Mouse (Mus musculus) forebrain, embryonic 12.5 days (tissue): ENCODE data around the gene Tmem131. TPM values are rescaled to one million over a fixed set of nuclear protein-coding genes. Genes with fewer than 3 reads are reported as not detected.

ENCODE experiments used
- ATAC-seq: fragments of 200-750 bp; cut with Nextera tagmentation; 2 replicates; pipeline ENCODE4 v1.8.0; 2017; ENCODE audit warnings: moderate TSS enrichment; ENCODE audit not compliant: low FRiP score
- H3K27ac ChIP-seq: fragments of 300-500 bp; sonication (generic); 2 replicates; pipeline ENCODE4 v1.5.1; 2016; ENCODE audit warnings: mild to moderate bottlenecking
- H3K27me3 ChIP-seq: fragments of 300-500 bp; sonication (generic); 2 replicates; pipeline ENCODE4 v1.6.1; 2016; ENCODE audit warnings: mild to moderate bottlenecking
- H3K36me3 ChIP-seq: fragments of 300-500 bp; sonication (generic); replicated peaks from 2 replicates; pipeline ENCODE4 v1.6.1; 2016; ENCODE audit warnings: mild to moderate bottlenecking
- H3K4me1 ChIP-seq: fragments of 300-500 bp; sonication (generic); 2 replicates; pipeline ENCODE4 v1.6.1; 2016
- H3K4me2 ChIP-seq: fragments of 300-500 bp; sonication (generic); 2 replicates; pipeline ENCODE4 v1.6.1; 2016; ENCODE audit warnings: mild to moderate bottlenecking, moderate library complexity
- H3K4me3 ChIP-seq: fragments of 300-500 bp; sonication (generic); replicated peaks from 2 replicates; pipeline ENCODE4 v1.5.1; 2016; ENCODE audit warnings: mild to moderate bottlenecking
- H3K9ac ChIP-seq: fragments of 300-500 bp; sonication (generic); 2 replicates; pipeline ENCODE4 v1.6.1; 2016; ENCODE audit warnings: mild to moderate bottlenecking
- H3K9me3 ChIP-seq: fragments of 300-500 bp; sonication (generic); 2 replicates; pipeline ENCODE4 v1.6.1; 2016
- WGBS: fragments of 180-500 bp; shearing (Covaris S2); methylation state at CpG from one replicate; pipeline ENCODE4 v1.1.7; 2016; 5-methylcytosine and 5-hydroxymethylcytosine counted together
- polyA plus RNA-seq: library from polyadenylated mRNA; unstranded; fragments of >200 nt; fragmentation: Nextera tagmentation; extraction: Ambion mirVana; gene quantifications from 2 replicates; pipeline ENCODE4 v1.2.1, GENCODE M21; 2016

Tmem131 gene
- polyA plus RNA-seq, 1 experiment from 2014 or later: 20.4 TPM

GRCm38 (mm10) chr1:36772198-36772934 is 171.1 kb downstream of the Tmem131 start:
- Histone ChIP-seq H3K27me3 (peaks cover 14% of the 10 kb centered on the region), H3K4me1 (0 out of 2 replicates have a peak, but pooled peaks cover 4% of the 10 kb centered on the region), H3K27ac (no peak overlapping the region), H3K9ac (no peak overlapping the region), H3K9me3 (no peaks in the 10 kb centered on the region), H3K4me2 (no peak overlapping the region), H3K4me3 (no peak overlapping the region), H3K36me3 (no peaks in the 10 kb centered on the region)
- 90% methylated on average over 9 of the region's 9 CpGs for WGBS
- ATAC-seq: no peak

GRCm38 (mm10) chr1:36770998-36771397 is 172.5 kb downstream of the Tmem131 start:
- peaks cover 14% of the 10 kb centered on the region for H3K27me3 ChIP-seq
- H3K36me3 ChIP-seq: no peaks in the 10 kb centered on the region
- 0 out of 2 replicates have a peak, but pooled peaks cover 4% of the 10 kb centered on the region for H3K4me1 ChIP-seq
- H3K27ac ChIP-seq: no peak overlapping the region
- ATAC-seq: no peak
- peak overlapping the region; percentile 29 for H3K4me3 ChIP-seq
- H3K9ac ChIP-seq: no peak overlapping the region
- WGBS: 14% methylated on average over 27 of the region's 27 CpGs
- H3K4me2 ChIP-seq: peak overlapping the region; percentile 46
- H3K9me3 ChIP-seq: no peaks in the 10 kb centered on the region

- Histone ChIP-seq H3K9ac (no peak overlapping the region), H3K36me3 (no peaks in the 10 kb centered on the region), H3K4me2 (no peak overlapping the region), H3K4me1 (0 out of 2 replicates have a peak, but pooled peaks cover 4% of the 10 kb centered on the region), H3K4me3 (no peak overlapping the region), H3K9me3 (no peaks in the 10 kb centered on the region), H3K27ac (no peak overlapping the region), H3K27me3 (peaks cover 14% of the 10 kb centered on the region)
- WGBS: 78% methylated on average over 1 of the region's 1 CpGs
- no peak for ATAC-seq
Observed at GRCm38 (mm10) chr1:36769951-36770350, 173.5 kb downstream of the Tmem131 start.

GRCm38 (mm10) chr1:36768786-36769185 is 174.7 kb downstream of the Tmem131 start:
- no peak for ATAC-seq
- Histone ChIP-seq H3K9ac (no peak overlapping the region), H3K4me1 (0 out of 2 replicates have a peak, but pooled peaks cover 4% of the 10 kb centered on the region), H3K4me3 (no peak overlapping the region), H3K27ac (no peak overlapping the region), H3K27me3 (peaks cover 14% of the 10 kb centered on the region), H3K9me3 (no peaks in the 10 kb centered on the region), H3K4me2 (no peak overlapping the region), H3K36me3 (no peaks in the 10 kb centered on the region)
- 82% methylated on average over 5 of the region's 5 CpGs for WGBS

GRCm38 (mm10) chr1:36767321-36767720 is 176.1 kb downstream of the Tmem131 start:
- no peak overlapping the region for H3K4me3 ChIP-seq
- H3K9me3 ChIP-seq: no peaks in the 10 kb centered on the region

GRCm38 (mm10) chr1:36766431-36767205 is 176.8 kb downstream of the Tmem131 start:
- 84% methylated on average over 4 of the region's 4 CpGs for WGBS
- no peaks in the 10 kb centered on the region for H3K9me3 ChIP-seq
- H3K27me3 ChIP-seq: peaks cover 12% of the 10 kb centered on the region
- no peaks in the 10 kb centered on the region for H3K36me3 ChIP-seq
- H3K9ac ChIP-seq: no peak overlapping the region
- 0 out of 2 replicates have a peak, but pooled peaks cover 4% of the 10 kb centered on the region for H3K4me1 ChIP-seq
- no peak overlapping the region for H3K4me2 ChIP-seq
- H3K27ac ChIP-seq: no peak overlapping the region
- H3K4me3 ChIP-seq: no peak overlapping the region
- no peak for ATAC-seq

More at GRCm38 (mm10) chr1:36767321-36767720, 176.1 kb downstream of the Tmem131 start:
- peaks cover 14% of the 10 kb centered on the region for H3K27me3 ChIP-seq
- no peak overlapping the region for H3K4me2 ChIP-seq
- H3K4me1 ChIP-seq: 0 out of 2 replicates have a peak, but pooled peaks cover 4% of the 10 kb centered on the region
- no peaks in the 10 kb centered on the region for H3K36me3 ChIP-seq
- H3K9ac ChIP-seq: no peak overlapping the region
- no peak for ATAC-seq
- WGBS: 53% methylated on average over 10 of the region's 10 CpGs
- no peak overlapping the region for H3K27ac ChIP-seq

GRCm38 (mm10) chr1:36761568-36761967 is 181.9 kb downstream of the Tmem131 start, which contains the start of gene Zap70:
Gene Zap70 (plus strand): TSS chr1:36761798.
- H3K4me2 ChIP-seq: no peak within 1 kb of the TSS
- ATAC-seq: no peak
- H3K9me3 ChIP-seq: no peaks in the 10 kb centered on the region
- WGBS: 83% methylated on average over 11 of the region's 11 CpGs
- H3K36me3 ChIP-seq: no peaks in the 10 kb centered on the region
- no peak within 1 kb of the TSS for H3K4me3 ChIP-seq
- no peak within 1 kb of the TSS for H3K27ac ChIP-seq
- H3K9ac ChIP-seq: no peak within 1 kb of the TSS
- no peaks in the 10 kb centered on the region for H3K4me1 ChIP-seq
- H3K27me3 ChIP-seq: no peaks in the 10 kb centered on the region

- Histone ChIP-seq H3K36me3 (no peaks in the 10 kb centered on the region), H3K9me3 (no peaks in the 10 kb centered on the region), H3K4me2 (no peak overlapping the region), H3K9ac (no peak overlapping the region), H3K27me3 (no peaks in the 10 kb centered on the region), H3K27ac (no peak overlapping the region), H3K4me3 (no peak overlapping the region), H3K4me1 (no peaks in the 10 kb centered on the region)
- 85% methylated on average over 8 of the region's 8 CpGs for WGBS
- no peak for ATAC-seq
Observed at GRCm38 (mm10) chr1:36761061-36761460, 182.4 kb downstream of the Tmem131 start.

GRCm38 (mm10) chr1:36760401-36760800 is 183.1 kb downstream of the Tmem131 start:
- WGBS: 90% methylated on average over 9 of the region's 9 CpGs
- no peak for ATAC-seq

GRCm38 (mm10) chr1:36759076-36759475 is 184.4 kb downstream of the Tmem131 start:
- 88% methylated on average over 18 of the region's 18 CpGs for WGBS
- Histone ChIP-seq H3K36me3 (no peaks in the 10 kb centered on the region), H3K27me3 (no peaks in the 10 kb centered on the region), H3K27ac (no peak overlapping the region), H3K9me3 (no peaks in the 10 kb centered on the region), H3K4me2 (no peak overlapping the region), H3K4me3 (no peak overlapping the region), H3K9ac (no peak overlapping the region), H3K4me1 (no peaks in the 10 kb centered on the region)
- no peak for ATAC-seq

More at GRCm38 (mm10) chr1:36760401-36760800, 183.1 kb downstream of the Tmem131 start:
- no peaks in the 10 kb centered on the region for H3K36me3 ChIP-seq
- H3K4me2 ChIP-seq: no peak overlapping the region
- H3K4me3 ChIP-seq: no peak overlapping the region
- H3K27me3 ChIP-seq: no peaks in the 10 kb centered on the region
- no peaks in the 10 kb centered on the region for H3K4me1 ChIP-seq
- H3K9ac ChIP-seq: no peak overlapping the region
- no peaks in the 10 kb centered on the region for H3K9me3 ChIP-seq
- H3K27ac ChIP-seq: no peak overlapping the region

GRCm38 (mm10) chr1:36758553-36758952 is 184.9 kb downstream of the Tmem131 start:
- H3K4me2 ChIP-seq: no peak overlapping the region
- H3K9me3 ChIP-seq: no peaks in the 10 kb centered on the region
- no peak overlapping the region for H3K9ac ChIP-seq
- no peak for ATAC-seq
- H3K4me3 ChIP-seq: no peak overlapping the region
- H3K36me3 ChIP-seq: no peaks in the 10 kb centered on the region
- no peaks in the 10 kb centered on the region for H3K27me3 ChIP-seq
- no peak overlapping the region for H3K27ac ChIP-seq
- WGBS: 89% methylated on average over 9 of the region's 9 CpGs
- no peaks in the 10 kb centered on the region for H3K4me1 ChIP-seq

GRCm38 (mm10) chr1:36753932-36754675 is 189.4 kb downstream of the Tmem131 start:
- Histone ChIP-seq H3K27me3 (no peaks in the 10 kb centered on the region), H3K9me3 (no peaks in the 10 kb centered on the region), H3K9ac (no peak overlapping the region), H3K27ac (no peak overlapping the region), H3K4me3 (no peak overlapping the region), H3K36me3 (no peaks in the 10 kb centered on the region), H3K4me2 (no peak overlapping the region), H3K4me1 (no peaks in the 10 kb centered on the region)
- WGBS: 88% methylated on average over 6 of the region's 6 CpGs
- no peak for ATAC-seq
